Mouse (Mus musculus): ENCODE data around the gene Scp2.
A peak's percentile ranks its signal among the peaks of the same experiment; 100 is the strongest.
"Not testable (repeated sequence)": the region's sequence is repeated elsewhere in the genome, so short reads cannot be mapped to it uniquely, and the experiment has no call there.

Gene Scp2

GRCm38 (mm10) chr4:108144880-108145279 lies at the start of gene Scp2:
TSS of gene Scp2 (minus strand) at chr4:108144998.
- DNase-seq (ENCODE audit: low read depth, low spot score), result no peak

GRCm38 (mm10) chr4:108192821-108193323 lies 48.1 kb upstream of the Scp2 start:
- DNase-seq (ENCODE audit: low read depth, low spot score), result no peak

- no peak for DNase-seq (ENCODE audit: low read depth, low spot score)
Measured at GRCm38 (mm10) chr4:108182278-108182677, 37.5 kb upstream of the Scp2 start.

- DNase-seq (ENCODE audit: low read depth, low spot score), result no peak
Measured at GRCm38 (mm10) chr4:108168056-108168455, 23.3 kb upstream of the Scp2 start.

- peak; percentile 71 for DNase-seq (ENCODE audit: low read depth, low spot score)
Measured at GRCm38 (mm10) chr4:108166874-108167273, 22.1 kb upstream of the Scp2 start.

GRCm38 (mm10) chr4:108165152-108165895 lies 20.5 kb upstream of the Scp2 start, which contains the start of gene Echdc2:
TSS of gene Echdc2 (plus strand) at chr4:108165437.
- peak; percentile 54 for DNase-seq (ENCODE audit: low read depth, low spot score)

GRCm38 (mm10) chr4:108163291-108163690 lies 18.5 kb upstream of the Scp2 start:
- DNase-seq (ENCODE audit: low read depth, low spot score), result no peak

- DNase-seq (ENCODE audit: low read depth, low spot score), result no peak
Measured at GRCm38 (mm10) chr4:108161936-108162335, 17.1 kb upstream of the Scp2 start.

GRCm38 (mm10) chr4:108155141-108155540 lies 10.3 kb upstream of the Scp2 start:
- DNase-seq (ENCODE audit: low read depth, low spot score), result not testable (repeated sequence)

GRCm38 (mm10) chr4:108145554-108145953 lies 756 bp upstream of the Scp2 start:
- not testable (repeated sequence) for DNase-seq (ENCODE audit: low read depth, low spot score)

- no peak for DNase-seq (ENCODE audit: low read depth, low spot score)
Measured at GRCm38 (mm10) chr4:108143778-108144177, 1.0 kb downstream of the Scp2 start.

- not testable (repeated sequence) for DNase-seq (ENCODE audit: low read depth, low spot score)
Measured at GRCm38 (mm10) chr4:108143178-108143577, 1.6 kb downstream of the Scp2 start.

- DNase-seq (ENCODE audit: low read depth, low spot score), result no peak
Measured at GRCm38 (mm10) chr4:108136938-108137337, 7.9 kb downstream of the Scp2 start.

- DNase-seq (ENCODE audit: low read depth, low spot score), result no peak
Measured at GRCm38 (mm10) chr4:108130452-108130851, 14.3 kb downstream of the Scp2 start.

- DNase-seq (ENCODE audit: low read depth, low spot score), result no peak
Measured at GRCm38 (mm10) chr4:108128339-108128738, 16.5 kb downstream of the Scp2 start.

GRCm38 (mm10) chr4:108127516-108127915 lies 17.3 kb downstream of the Scp2 start:
- no peak for DNase-seq (ENCODE audit: low read depth, low spot score)

GRCm38 (mm10) chr4:108126260-108126659 lies 18.5 kb downstream of the Scp2 start:
- peak; percentile 7 for DNase-seq (ENCODE audit: low read depth, low spot score)

GRCm38 (mm10) chr4:108124104-108124503 lies 20.7 kb downstream of the Scp2 start:
- no peak for DNase-seq (ENCODE audit: low read depth, low spot score)

- DNase-seq (ENCODE audit: low read depth, low spot score), result peak; percentile 96
Measured at GRCm38 (mm10) chr4:108117924-108118876, 26.6 kb downstream of the Scp2 start.

GRCm38 (mm10) chr4:108117488-108117887 lies 27.3 kb downstream of the Scp2 start:
- peak; percentile 29 for DNase-seq (ENCODE audit: low read depth, low spot score)

- no peak for DNase-seq (ENCODE audit: low read depth, low spot score)
Measured at GRCm38 (mm10) chr4:108116466-108116865, 28.3 kb downstream of the Scp2 start.

- DNase-seq (ENCODE audit: low read depth, low spot score), result peak; percentile 36
Measured at GRCm38 (mm10) chr4:108110706-108111105, 34.1 kb downstream of the Scp2 start.
